Mouse (Mus musculus): ENCODE data around the gene Mrpl38. TPM values are rescaled to one million over a fixed set of nuclear protein-coding genes. Genes with fewer than 3 reads are reported as not detected.
A peak's percentile ranks its signal among the peaks of the same experiment; 100 is the strongest.

Mrpl38 gene
- polyA plus RNA-seq, 1 experiment = 38.3 TPM

GRCm38 (mm10) chr11:116088741-116089394 lies 49.8 kb downstream of the Mrpl38 start:
- TF ChIP-seq POLR2A (IDR thresholded peaks at IDR 0.05; ENCODE audit: borderline replicate concordance, control insufficient read depth, low read depth, low read length) (no peak), CTCF (IDR thresholded peaks at IDR 0.05; ENCODE audit: control insufficient read depth, insufficient read depth, low read length) (no peak)
- H3K4me3 ChIP-seq (replicated peaks; ENCODE audit: control insufficient read depth, low read depth, low read length) = no peak overlapping the region
- WGBS = 30% methylated on average over 11 of the region's 11 CpGs
- peaks cover 3% of the 10 kb centered on the region for H3K4me1 ChIP-seq (ENCODE audit: control insufficient read depth, insufficient read depth, low read length)
- no peak overlapping the region for H3K27ac ChIP-seq (ENCODE audit: control insufficient read depth, insufficient read depth, low read depth, low read length, poor library complexity)

GRCm38 (mm10) chr11:116088188-116088587 lies 50.5 kb downstream of the Mrpl38 start:
- WGBS = 49% methylated on average over 8 of the region's 8 CpGs
- no peak overlapping the region for H3K27ac ChIP-seq (ENCODE audit: control insufficient read depth, insufficient read depth, low read depth, low read length, poor library complexity)
- no peak overlapping the region for H3K4me3 ChIP-seq (replicated peaks; ENCODE audit: control insufficient read depth, low read depth, low read length)
- no peak for TF ChIP-seq POLR2A (IDR thresholded peaks at IDR 0.05; ENCODE audit: borderline replicate concordance, control insufficient read depth, low read depth, low read length)
- no peak for TF ChIP-seq CTCF (IDR thresholded peaks at IDR 0.05; ENCODE audit: control insufficient read depth, insufficient read depth, low read length)
- peaks cover 3% of the 10 kb centered on the region for H3K4me1 ChIP-seq (ENCODE audit: control insufficient read depth, insufficient read depth, low read length)

- TF ChIP-seq CTCF (IDR thresholded peaks at IDR 0.05; ENCODE audit: control insufficient read depth, insufficient read depth, low read length) (peak; percentile 87), POLR2A (IDR thresholded peaks at IDR 0.05; ENCODE audit: borderline replicate concordance, control insufficient read depth, low read depth, low read length) (peak; percentile 80; the same call in 1 of the 2 replicates)
- peak overlapping the region; percentile 80 for H3K27ac ChIP-seq (ENCODE audit: control insufficient read depth, insufficient read depth, low read depth, low read length, poor library complexity)
- 1% methylated on average over 31 of the region's 31 CpGs for WGBS
- peak overlapping the region; percentile 61 for H3K4me3 ChIP-seq (replicated peaks; ENCODE audit: control insufficient read depth, low read depth, low read length)
- peaks cover 3% of the 10 kb centered on the region for H3K4me1 ChIP-seq (ENCODE audit: control insufficient read depth, insufficient read depth, low read length)
Measured at GRCm38 (mm10) chr11:116087194-116088130, 51.2 kb downstream of the Mrpl38 start.

DNA sequence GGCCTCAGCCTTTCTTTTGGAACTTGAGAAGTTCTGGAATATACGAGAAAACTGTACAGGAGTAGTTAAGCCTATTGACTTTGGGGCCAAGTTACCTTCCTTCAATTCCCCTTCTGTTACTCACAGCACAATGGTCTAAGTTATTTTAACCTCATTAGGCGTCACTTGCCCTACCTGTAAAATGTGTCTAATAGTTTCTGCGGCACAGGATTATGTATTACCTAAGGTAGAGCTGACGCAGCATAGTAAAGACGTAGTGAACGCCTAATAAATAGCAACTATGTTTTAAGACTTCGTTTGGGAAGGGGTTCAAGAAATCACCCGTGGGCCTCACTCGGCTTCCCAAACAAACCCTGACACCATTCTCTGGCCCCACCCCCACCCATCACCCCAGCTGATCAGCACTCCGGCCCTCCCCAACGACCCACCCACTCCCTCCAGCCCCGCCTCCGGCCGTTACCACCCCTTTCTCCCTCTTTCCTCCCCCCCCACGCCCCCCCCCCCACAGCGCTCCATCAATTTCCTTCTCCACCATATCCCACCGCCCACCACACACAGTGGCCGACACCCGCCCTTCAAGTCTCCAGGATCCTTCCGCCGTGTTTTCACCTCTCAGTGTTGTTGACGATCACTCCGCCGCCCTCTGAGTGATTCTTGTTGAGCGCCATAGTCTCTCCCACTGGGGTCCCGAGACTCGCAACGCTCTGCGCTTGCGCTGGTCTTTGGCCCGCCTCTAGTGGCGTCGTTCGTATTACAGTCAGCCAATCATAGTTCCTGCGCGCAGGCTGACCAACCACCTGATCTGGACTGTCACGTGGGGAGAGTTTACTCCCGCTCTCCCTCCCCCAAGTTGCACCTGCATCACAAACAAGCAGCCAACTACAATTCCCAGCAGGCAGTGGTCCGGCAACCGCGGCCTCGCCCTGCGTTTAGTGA lies 52.1 kb downstream of the Mrpl38 start, which contains the start of gene Wbp2:
Gene Wbp2, minus strand, starts transcription at position 738 of the 936 bp plus-strand sequence.
- H3K27ac ChIP-seq (ENCODE audit: control insufficient read depth, insufficient read depth, low read depth, low read length, poor library complexity) = peak within 1 kb of the TSS; percentile 96
- peaks cover 3% of the 10 kb centered on the region for H3K4me1 ChIP-seq (ENCODE audit: control insufficient read depth, insufficient read depth, low read length)
- TF ChIP-seq CTCF (IDR thresholded peaks at IDR 0.05; ENCODE audit: control insufficient read depth, insufficient read depth, low read length) (no peak), POLR2A (IDR thresholded peaks at IDR 0.05; ENCODE audit: borderline replicate concordance, control insufficient read depth, low read depth, low read length) (peak; percentile 92)
- H3K4me3 ChIP-seq (replicated peaks; ENCODE audit: control insufficient read depth, low read depth, low read length) = peak within 1 kb of the TSS; percentile 91
- WGBS = 3% methylated on average over 40 of the region's 43 CpGs

- no peak overlapping the region for H3K4me3 ChIP-seq (replicated peaks; ENCODE audit: control insufficient read depth, low read depth, low read length)
Measured at GRCm38 (mm10) chr11:116084166-116084565, 54.5 kb downstream of the Mrpl38 start.

GRCm38 (mm10) chr11:116083096-116083672 lies 55.5 kb downstream of the Mrpl38 start:
- Histone ChIP-seq H3K4me3 (replicated peaks; ENCODE audit: control insufficient read depth, low read depth, low read length) (no peak overlapping the region), H3K27ac (ENCODE audit: control insufficient read depth, insufficient read depth, low read depth, low read length, poor library complexity) (no peak overlapping the region), H3K4me1 (ENCODE audit: control insufficient read depth, insufficient read depth, low read length) (peaks cover 3% of the 10 kb centered on the region)
- TF ChIP-seq POLR2A (IDR thresholded peaks at IDR 0.05; ENCODE audit: borderline replicate concordance, control insufficient read depth, low read depth, low read length) (no peak), CTCF (IDR thresholded peaks at IDR 0.05; ENCODE audit: control insufficient read depth, insufficient read depth, low read length) (no peak)
- 87% methylated on average over 14 of the region's 14 CpGs for WGBS

More at GRCm38 (mm10) chr11:116084166-116084565, 54.5 kb downstream of the Mrpl38 start:
- WGBS = 58% methylated on average over 6 of the region's 6 CpGs
- TF ChIP-seq POLR2A (IDR thresholded peaks at IDR 0.05; ENCODE audit: borderline replicate concordance, control insufficient read depth, low read depth, low read length) (no peak), CTCF (IDR thresholded peaks at IDR 0.05; ENCODE audit: control insufficient read depth, insufficient read depth, low read length) (no peak)
- Histone ChIP-seq H3K4me1 (ENCODE audit: control insufficient read depth, insufficient read depth, low read length) (peaks cover 3% of the 10 kb centered on the region), H3K27ac (ENCODE audit: control insufficient read depth, insufficient read depth, low read depth, low read length, poor library complexity) (no peak overlapping the region)

Other genes with a start within 250 kb of the Mrpl38 start
- 44.8 and 74.9 TPM in 2 replicates for gene Smim5, start 238.9 kb downstream of the Mrpl38 start, polyA plus RNA-seq (2011; ENCODE audit: insufficient read depth, insufficient read length, low replicate concordance, missing spikeins)
- gene Smim6, start 226.9 kb downstream of the Mrpl38 start, polyA plus RNA-seq (2011; ENCODE audit: insufficient read depth, insufficient read length, low replicate concordance, missing spikeins) = 4.4 and 13.1 TPM in 2 replicates
- 12.8 and 21.7 TPM in 2 replicates for gene Sap30bp, start 205.6 kb downstream of the Mrpl38 start, polyA plus RNA-seq (2011; ENCODE audit: insufficient read depth, insufficient read length, low replicate concordance, missing spikeins)
- 17.4 and 40.9 TPM in 2 replicates for gene Recql5, start 205.4 kb downstream of the Mrpl38 start, polyA plus RNA-seq (2011; ENCODE audit: insufficient read depth, insufficient read length, low replicate concordance, missing spikeins)
- 0.47 and 1.7 TPM in 2 replicates for gene Itgb4, start 164.2 kb downstream of the Mrpl38 start, polyA plus RNA-seq (2011; ENCODE audit: insufficient read depth, insufficient read length, low replicate concordance, missing spikeins)
- gene Galk1, start 126.1 kb downstream of the Mrpl38 start, polyA plus RNA-seq (2011; ENCODE audit: insufficient read depth, insufficient read length, low replicate concordance, missing spikeins) = 16.7 and 27.0 TPM in 2 replicates
- 386 and 402 TPM in 2 replicates for gene H3f3b, start 110.9 kb downstream of the Mrpl38 start, polyA plus RNA-seq (2011; ENCODE audit: insufficient read depth, insufficient read length, low replicate concordance, missing spikeins)
- 11.8 and 43.0 TPM in 2 replicates for gene Unk, start 108.5 kb downstream of the Mrpl38 start, polyA plus RNA-seq (2011; ENCODE audit: insufficient read depth, insufficient read length, low replicate concordance, missing spikeins)
- 31.2 and 63.0 TPM in 2 replicates for gene Unc13d, start 60.9 kb downstream of the Mrpl38 start, polyA plus RNA-seq (2011; ENCODE audit: insufficient read depth, insufficient read length, low replicate concordance, missing spikeins)
- 55.0 and 68.0 TPM in 2 replicates for gene Wbp2, start 51.9 kb downstream of the Mrpl38 start, polyA plus RNA-seq (2011; ENCODE audit: insufficient read depth, insufficient read length, low replicate concordance, missing spikeins)
- 3.1 and 8.9 TPM in 2 replicates for gene Trim47, start 11.7 kb downstream of the Mrpl38 start, polyA plus RNA-seq (2011; ENCODE audit: insufficient read depth, insufficient read length, low replicate concordance, missing spikeins)
- gene Trim65, start 7.7 kb downstream of the Mrpl38 start, polyA plus RNA-seq (2011; ENCODE audit: insufficient read depth, insufficient read length, low replicate concordance, missing spikeins) = 5.2 and 8.2 TPM in 2 replicates
- gene Fbf1, start 29.3 kb upstream of the Mrpl38 start, polyA plus RNA-seq (2011; ENCODE audit: insufficient read depth, insufficient read length, low replicate concordance, missing spikeins) = 10.8 and 16.1 TPM in 2 replicates
- 20.2 and 30.0 TPM in 2 replicates for gene Ten1, start 60.0 kb upstream of the Mrpl38 start, polyA plus RNA-seq (2011; ENCODE audit: insufficient read depth, insufficient read length, low replicate concordance, missing spikeins)
- gene Acox1, start 60.2 kb upstream of the Mrpl38 start, polyA plus RNA-seq (2011; ENCODE audit: insufficient read depth, insufficient read length, low replicate concordance, missing spikeins) = 9.8 and 20.0 TPM in 2 replicates
- gene Evpl, start 99.2 kb upstream of the Mrpl38 start, polyA plus RNA-seq (2011; ENCODE audit: insufficient read depth, insufficient read length, low replicate concordance, missing spikeins) = 0.30 TPM in 1 of 2 replicates, not detected in the other
- 23.8 and 44.5 TPM in 2 replicates for gene Srp68, start 135.3 kb upstream of the Mrpl38 start, polyA plus RNA-seq (2011; ENCODE audit: insufficient read depth, insufficient read length, low replicate concordance, missing spikeins)
- gene Galr2, start 142.1 kb upstream of the Mrpl38 start, polyA plus RNA-seq (2011; ENCODE audit: insufficient read depth, insufficient read length, low replicate concordance, missing spikeins) = not detected in 2 replicates
- gene Exoc7, start 168.4 kb upstream of the Mrpl38 start, polyA plus RNA-seq (2011; ENCODE audit: insufficient read depth, insufficient read length, low replicate concordance, missing spikeins) = 39.1 and 47.2 TPM in 2 replicates
- not detected in 2 replicates for gene Foxj1, start 196.5 kb upstream of the Mrpl38 start, polyA plus RNA-seq (2011; ENCODE audit: insufficient read depth, insufficient read length, low replicate concordance, missing spikeins)